Mouse (Mus musculus) embryonic facial prominence, embryonic 15.5 days (tissue): Measurements from ENCODE around the gene Tnfaip8l2. TPM values are rescaled to one million over a fixed set of nuclear protein-coding genes. Genes with fewer than 3 reads are reported as not detected.
A peak's percentile ranks its signal among the peaks of the same experiment; 100 is the strongest.
"Not testable (repeated sequence)": the region's sequence is repeated elsewhere in the genome, so short reads cannot be mapped to it uniquely, and the experiment has no call there.

Experiments used
- ATAC-seq: fragments of 200-750 bp; cut with Nextera tagmentation; 2 replicates; pipeline ENCODE4 v1.8.0; 2017; ENCODE audit warnings: low read depth, moderate TSS enrichment; ENCODE audit not compliant: insufficient number of reproducible peaks, low FRiP score, low TSS enrichment
- H3K27ac ChIP-seq: fragments of 300-500 bp; sonication (generic); replicated peaks from 2 replicates; pipeline ENCODE4 v1.5.1; 2015; ENCODE audit warnings: mild to moderate bottlenecking, inconsistent platforms
- H3K27me3 ChIP-seq: fragments of 300-500 bp; sonication (generic); 2 replicates; pipeline ENCODE4 v1.6.1; 2015; ENCODE audit warnings: inconsistent platforms
- H3K36me3 ChIP-seq: fragments of 300-500 bp; sonication (generic); 2 replicates; pipeline ENCODE4 v1.6.1; 2015; ENCODE audit warnings: mild to moderate bottlenecking, inconsistent platforms
- H3K4me1 ChIP-seq: fragments of 300-500 bp; sonication (generic); 2 replicates; pipeline ENCODE4 v1.6.1; 2015; ENCODE audit warnings: inconsistent platforms
- H3K4me2 ChIP-seq: fragments of 300-500 bp; sonication (generic); replicated peaks from 2 replicates; pipeline ENCODE4 v1.6.1; 2015; ENCODE audit warnings: mild to moderate bottlenecking, inconsistent platforms
- H3K4me3 ChIP-seq: fragments of 300-500 bp; sonication (generic); replicated peaks from 2 replicates; pipeline ENCODE4 v1.5.1; 2015; ENCODE audit warnings: mild to moderate bottlenecking, inconsistent platforms
- H3K9ac ChIP-seq: fragments of 300-500 bp; sonication (generic); 2 replicates; pipeline ENCODE4 v1.6.1; 2015; ENCODE audit warnings: inconsistent platforms
- H3K9me3 ChIP-seq: fragments of 300-500 bp; sonication (generic); replicated peaks from 2 replicates; pipeline ENCODE4 v1.6.1; 2016; ENCODE audit warnings: inconsistent platforms
- WGBS: fragments of 180-500 bp; shearing (Covaris S2); methylation state at CpG from one replicate; pipeline ENCODE4 v1.1.7; 2015; 5-methylcytosine and 5-hydroxymethylcytosine counted together
- microRNA-seq: library from miRNA; unstranded; fragments of <30 nt; microRNA quantifications from one replicate; pipeline ENCODE4, GENCODE M21; 2016; ENCODE audit warnings: borderline number of aligned reads
- polyA plus RNA-seq: library from polyadenylated mRNA; unstranded; fragments of >200 nt; fragmentation: Nextera tagmentation; extraction: Ambion mirVana; gene quantifications from 2 replicates; pipeline ENCODE4 v1.2.1, GENCODE M21; 2015

Tnfaip8l2 gene
- polyA plus RNA-seq, 1 experiment from 2014 or later: 6.6 TPM

DNA sequence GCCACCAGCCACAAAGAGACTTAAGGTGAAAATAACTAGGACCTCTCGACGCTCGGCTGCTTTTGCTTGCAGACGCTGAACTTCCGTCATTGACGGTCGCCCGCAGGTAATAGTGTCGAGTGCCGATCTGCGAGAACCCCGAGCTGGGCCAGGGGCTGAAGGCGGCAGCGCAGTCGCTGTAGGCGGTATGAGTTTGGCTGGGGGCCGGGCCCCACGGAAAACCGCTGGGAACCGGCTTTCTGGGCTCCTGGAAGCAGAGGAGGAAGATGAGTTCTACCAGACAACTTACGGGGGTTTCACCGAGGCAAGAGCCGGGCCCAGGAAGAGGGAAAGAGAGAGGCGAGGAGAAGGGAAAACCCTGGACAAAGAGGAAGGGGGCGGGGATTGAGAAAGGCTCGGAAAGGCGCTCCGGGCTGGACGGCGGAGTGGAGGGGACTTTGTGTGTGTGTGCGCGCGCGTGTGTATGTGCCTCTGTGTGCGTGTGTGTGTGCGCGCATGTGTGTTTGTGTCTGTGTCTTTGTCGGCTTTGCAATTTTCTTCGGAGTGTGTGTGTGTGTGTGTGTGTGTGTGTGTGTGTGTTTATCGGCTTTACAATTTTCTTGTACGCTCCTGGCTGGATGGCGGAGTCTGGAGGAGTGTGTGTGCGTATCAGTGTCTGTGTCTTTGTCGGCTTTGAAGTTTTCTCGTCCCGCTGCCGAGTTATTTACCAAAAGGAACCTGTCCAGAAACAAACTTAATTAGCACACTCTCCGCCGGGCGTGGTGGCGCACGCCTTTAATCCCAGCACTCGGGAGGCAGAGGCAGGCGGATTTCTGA, 31.0 kb downstream of the Tnfaip8l2 start, which contains the start of gene Vps72:
Gene Vps72 (plus strand): TSS at position 112 of the 816 bp plus-strand sequence.
- under 1% methylated on average over 54 of the region's 54 CpGs for WGBS
- Histone ChIP-seq H3K4me2 (peak within 1 kb of the TSS; percentile 54), H3K4me3 (peak within 1 kb of the TSS; percentile 81), H3K36me3 (peaks cover 17% of the 10 kb centered on the region), H3K9ac (peak within 1 kb of the TSS; percentile 85), H3K9me3 (no peaks in the 10 kb centered on the region), H3K27me3 (no peaks in the 10 kb centered on the region), H3K27ac (peak within 1 kb of the TSS; percentile 98), H3K4me1 (peaks cover 18% of the 10 kb centered on the region)
- peak; percentile 69 for ATAC-seq

GRCm38 (mm10) chr3:95107898-95108297, 34.3 kb downstream of the Tnfaip8l2 start:
- H3K27me3 ChIP-seq: no peaks in the 10 kb centered on the region
- WGBS: 58% methylated on average over 2 of the region's 2 CpGs
- ATAC-seq: no peak
- H3K36me3 ChIP-seq: no peaks in the 10 kb centered on the region
- H3K4me3 ChIP-seq: no peak overlapping the region
- no peak overlapping the region for H3K4me2 ChIP-seq
- no peak overlapping the region for H3K27ac ChIP-seq
- H3K4me1 ChIP-seq: peaks cover 23% of the 10 kb centered on the region
- H3K9ac ChIP-seq: no peak overlapping the region
- no peaks in the 10 kb centered on the region for H3K9me3 ChIP-seq

DNA sequence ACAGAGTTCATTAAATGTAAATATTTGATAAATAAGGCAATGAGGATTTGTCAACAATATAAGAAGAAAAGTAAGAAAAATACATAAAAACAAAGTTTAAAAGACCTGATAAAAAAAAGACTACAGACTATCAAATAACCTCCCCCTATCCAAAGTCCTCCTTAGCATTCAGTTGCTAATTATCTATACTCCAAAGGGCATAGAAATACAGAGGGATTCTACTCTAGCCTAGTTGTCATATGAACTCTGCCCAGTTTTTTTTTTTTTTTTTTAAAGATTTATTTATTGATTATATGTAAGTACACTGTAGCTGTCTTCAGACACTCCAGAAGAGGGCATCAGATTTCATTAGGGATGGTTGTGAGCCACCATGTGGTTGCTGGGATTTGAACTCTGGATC, 34.9 kb downstream of the Tnfaip8l2 start:
- not testable (repeated sequence) for H3K36me3 ChIP-seq, H3K9me3 ChIP-seq, H3K27ac ChIP-seq, ATAC-seq, H3K27me3 ChIP-seq, H3K9ac ChIP-seq
- H3K4me3 ChIP-seq: peak overlapping the region; percentile 96
- peak overlapping the region; percentile 65 for H3K4me2 ChIP-seq
- peaks cover 17% of the 10 kb centered on the region for H3K4me1 ChIP-seq

DNA sequence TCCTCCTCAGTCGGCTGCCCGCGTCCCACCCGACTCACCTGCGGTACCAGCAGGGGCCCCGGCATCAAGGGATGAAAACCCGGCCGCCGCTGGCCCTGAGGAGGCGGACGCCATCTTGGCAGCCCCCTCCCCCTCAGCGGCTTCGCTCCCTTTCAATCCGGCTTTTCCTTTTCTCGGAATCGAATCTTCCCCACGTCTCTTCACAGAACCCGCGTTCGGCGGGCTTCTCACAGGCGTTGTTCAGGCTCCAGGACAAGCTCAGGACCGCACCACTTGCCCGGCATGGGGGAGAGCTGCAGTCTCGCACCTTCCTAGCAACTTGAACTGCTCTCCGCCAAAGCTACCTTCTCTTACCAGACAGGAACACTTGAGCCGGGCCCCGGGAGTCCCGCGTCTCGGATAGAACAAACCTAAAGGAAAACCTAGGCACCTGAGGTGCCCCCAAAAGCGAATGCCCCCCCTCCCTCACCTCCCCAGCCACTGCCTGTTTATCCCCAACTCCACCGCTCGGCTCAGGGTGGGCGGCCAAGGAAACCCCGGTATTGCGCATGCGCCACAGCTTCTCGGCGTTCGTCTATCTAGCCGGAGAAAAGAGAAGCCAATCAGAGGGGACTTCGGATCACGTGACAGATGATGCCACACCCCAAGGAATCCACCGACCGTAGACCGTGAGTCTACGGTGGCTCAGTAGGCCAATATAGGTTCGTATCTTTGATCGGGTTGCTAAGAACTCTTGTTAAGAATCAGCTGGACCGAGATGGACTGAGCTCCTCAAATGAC, 35.6 kb downstream of the Tnfaip8l2 start, which contains the start of gene Pip5k1a:
Gene Pip5k1a (minus strand): TSS at position 593 of the 780 bp plus-strand sequence.
- Histone ChIP-seq H3K27me3 (no peaks in the 10 kb centered on the region), H3K36me3 (no peaks in the 10 kb centered on the region), H3K9me3 (no peaks in the 10 kb centered on the region), H3K9ac (peak within 1 kb of the TSS; percentile 96), H3K4me3 (peak within 1 kb of the TSS; percentile 96), H3K27ac (peak within 1 kb of the TSS; percentile 88), H3K4me1 (peaks cover 12% of the 10 kb centered on the region), H3K4me2 (peak within 1 kb of the TSS; percentile 72)
- under 1% methylated on average over 51 of the region's 51 CpGs for WGBS
- ATAC-seq: peak; percentile 91

DNA sequence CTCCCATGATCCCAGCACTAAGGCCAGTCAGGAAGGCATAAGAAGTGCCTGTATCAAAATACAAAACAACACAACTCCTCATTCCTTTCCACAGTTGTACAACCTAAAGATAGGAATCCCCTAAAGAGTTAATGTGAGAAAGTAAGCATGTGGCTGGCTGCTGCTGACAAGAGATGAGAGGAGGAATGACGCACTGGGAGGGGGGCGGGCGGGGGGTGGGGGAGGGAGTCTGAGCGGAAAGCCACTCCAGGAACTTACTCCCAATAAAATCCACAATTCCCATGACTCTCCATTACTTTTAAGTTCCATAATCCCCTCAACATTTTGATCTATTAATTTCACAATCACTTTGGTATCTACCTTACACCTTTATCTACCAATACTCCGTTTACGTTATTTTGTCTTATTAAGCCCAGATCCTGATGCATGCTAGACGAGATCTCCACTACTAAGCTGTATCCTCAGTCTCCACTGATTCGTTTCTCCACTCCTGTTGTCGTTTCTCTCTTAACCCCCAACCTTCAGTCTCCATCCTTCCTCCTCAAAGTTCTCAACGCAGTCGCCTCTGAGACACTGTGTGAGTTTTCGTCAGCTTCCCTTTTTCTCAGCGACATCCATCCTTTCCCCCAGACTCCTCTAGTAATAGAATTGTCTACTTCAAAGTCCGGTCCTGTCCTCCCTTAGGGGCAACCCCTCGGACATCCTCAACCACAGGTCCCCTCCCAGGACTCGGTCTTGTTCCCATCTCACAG, 36.4 kb downstream of the Tnfaip8l2 start:
- H3K27me3 ChIP-seq: no peaks in the 10 kb centered on the region
- H3K4me2 ChIP-seq: peak overlapping the region; percentile 72
- H3K9me3 ChIP-seq: no peaks in the 10 kb centered on the region
- no peak; the same call in 1 of the 2 replicates for ATAC-seq
- no peaks in the 10 kb centered on the region for H3K36me3 ChIP-seq
- peak overlapping the region; percentile 88 for H3K27ac ChIP-seq
- H3K4me1 ChIP-seq: peaks cover 11% of the 10 kb centered on the region
- WGBS: 0% methylated on average over 16 of the region's 16 CpGs
- peak overlapping the region; percentile 96 for H3K9ac ChIP-seq
- H3K4me3 ChIP-seq: peak overlapping the region; percentile 96

DNA sequence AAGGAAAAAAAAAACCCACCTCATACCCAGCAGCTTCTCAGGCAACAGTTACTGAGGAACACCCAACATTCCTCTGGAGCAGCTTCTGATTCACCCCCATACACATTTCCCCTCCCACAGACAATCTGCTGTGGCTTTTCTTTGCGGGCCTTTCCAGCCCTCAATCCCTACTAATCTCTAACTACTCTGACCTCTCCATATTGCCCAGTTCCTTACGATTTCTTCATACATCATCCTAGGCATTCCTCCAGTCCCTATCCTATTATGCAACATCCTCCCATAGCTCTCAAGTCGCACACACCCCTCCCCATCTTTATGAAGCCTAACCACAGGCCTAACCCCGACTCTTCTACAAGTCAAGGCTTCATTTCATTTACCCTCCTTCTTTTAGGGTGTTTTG, 37.0 kb downstream of the Tnfaip8l2 start:
- ATAC-seq: no peak
- Histone ChIP-seq H3K4me1 (peaks cover 9% of the 10 kb centered on the region), H3K4me3 (peak overlapping the region; percentile 96), H3K4me2 (peak overlapping the region; percentile 72), H3K27me3 (no peaks in the 10 kb centered on the region), H3K27ac (no peak overlapping the region), H3K9ac (peak overlapping the region; percentile 96; the same call in 1 of the 2 replicates), H3K9me3 (no peaks in the 10 kb centered on the region), H3K36me3 (no peaks in the 10 kb centered on the region)
- WGBS: 46% methylated on average over 4 of the region's 4 CpGs

GRCm38 (mm10) chr3:95100854-95101253, 41.3 kb downstream of the Tnfaip8l2 start:
- Histone ChIP-seq H3K4me2 (no peak overlapping the region), H3K9ac (no peak overlapping the region), H3K4me3 (no peak overlapping the region), H3K27ac (no peak overlapping the region), H3K9me3 (no peaks in the 10 kb centered on the region), H3K27me3 (no peaks in the 10 kb centered on the region), H3K36me3 (peaks cover 9% of the 10 kb centered on the region), H3K4me1 (peaks cover 9% of the 10 kb centered on the region)
- WGBS: 25% methylated on average over 2 of the region's 2 CpGs
- ATAC-seq: no peak

Small RNA genes lying within 50 kb of the gene (microRNA-seq; reads per million reads assigned to microRNA genes)
- gene Mir8099-1: not detected

Other genes starting within 250 kb of the Tnfaip8l2 start
- 51.5 and 61.5 TPM in 2 replicates for gene Selenbp1, start 209.3 kb downstream of the Tnfaip8l2 start, polyA plus RNA-seq
- gene Rfx5, start 188.3 kb downstream of the Tnfaip8l2 start, polyA plus RNA-seq: 8.7 and 11.0 TPM in 2 replicates
- gene Pi4kb, start 167.6 kb downstream of the Tnfaip8l2 start, polyA plus RNA-seq: 24.3 and 29.0 TPM in 2 replicates
- gene Zfp687, start 126.9 kb downstream of the Tnfaip8l2 start, polyA plus RNA-seq: 21.4 and 25.2 TPM in 2 replicates
- gene Psmd4, start 99.7 kb downstream of the Tnfaip8l2 start, polyA plus RNA-seq: 265 and 267 TPM in 2 replicates
- 22.3 and 23.0 TPM in 2 replicates for gene Pip5k1a, start 35.4 kb downstream of the Tnfaip8l2 start, polyA plus RNA-seq
- gene Vps72, start 31.3 kb downstream of the Tnfaip8l2 start, polyA plus RNA-seq: 142 and 162 TPM in 2 replicates
- gene Tmod4, start 17.9 kb downstream of the Tnfaip8l2 start, polyA plus RNA-seq: 1.7 and 3.8 TPM in 2 replicates
- 73.0 and 79.5 TPM in 2 replicates for gene Scnm1, start 8.3 kb downstream of the Tnfaip8l2 start, polyA plus RNA-seq
- 16.9 and 17.4 TPM in 2 replicates for gene Lysmd1, start 8.3 kb downstream of the Tnfaip8l2 start, polyA plus RNA-seq
- 13.1 and 15.6 TPM in 2 replicates for gene Sema6c, start 18.1 kb upstream of the Tnfaip8l2 start, polyA plus RNA-seq
- gene Gabpb2, start 75.6 kb upstream of the Tnfaip8l2 start, polyA plus RNA-seq: 8.9 and 9.8 TPM in 2 replicates
- gene Cdc42se1, start 86.4 kb upstream of the Tnfaip8l2 start, polyA plus RNA-seq: 121 and 123 TPM in 2 replicates
- 18.4 and 19.2 TPM in 2 replicates for gene Mllt11, start 89.8 kb upstream of the Tnfaip8l2 start, polyA plus RNA-seq
- 0.54 and 0.80 TPM in 2 replicates for gene Gm128, start 99.2 kb upstream of the Tnfaip8l2 start, polyA plus RNA-seq
- 10.3 and 10.7 TPM in 2 replicates for gene Bnipl, start 108.8 kb upstream of the Tnfaip8l2 start, polyA plus RNA-seq
- 48.1 and 54.0 TPM in 2 replicates for gene Mindy1, start 139.0 kb upstream of the Tnfaip8l2 start, polyA plus RNA-seq
- 26.0 and 26.5 TPM in 2 replicates for gene Prune1, start 139.7 kb upstream of the Tnfaip8l2 start, polyA plus RNA-seq
- gene Anxa9, start 164.8 kb upstream of the Tnfaip8l2 start, polyA plus RNA-seq: 8.8 and 11.6 TPM in 2 replicates
- 146 and 153 TPM in 2 replicates for gene Cers2, start 172.4 kb upstream of the Tnfaip8l2 start, polyA plus RNA-seq
- gene Setdb1, start 214.8 kb upstream of the Tnfaip8l2 start, polyA plus RNA-seq: 38.3 and 39.4 TPM in 2 replicates